Mouse (Mus musculus) spleen, adult 2 months (tissue): ENCODE data around the gene Chrnb1. TPM values are rescaled to one million over a fixed set of nuclear protein-coding genes. Genes with fewer than 3 reads are reported as not detected.

Experiments
- DNase-seq, 2 experiments: peaks; one replicate each; pipeline versions ENCODE4 v3.0.0 to v3.0.0-alpha.2; 2012 to 2021; ENCODE audit warnings: low spot score in 2 of 2, low read depth in 1 of 2
- H3K27ac ChIP-seq: fragments of 200-500 bp; 2 replicates; pipeline ENCODE4 v1.5.1; 2012; ENCODE audit warnings: low read length, inconsistent platforms; ENCODE audit not compliant: insufficient read depth
- H3K27me3 ChIP-seq: fragments of 200-500 bp; 2 replicates; pipeline ENCODE4 v1.6.1; 2012; ENCODE audit warnings: mild to moderate bottlenecking, moderate library complexity, low read length, inconsistent platforms; ENCODE audit not compliant: control insufficient read depth, insufficient read depth
- H3K36me3 ChIP-seq: fragments of 200-500 bp; 2 replicates; pipeline ENCODE4 v1.6.1; 2012; ENCODE audit warnings: mild to moderate bottlenecking, low read length, inconsistent platforms; ENCODE audit not compliant: control insufficient read depth, insufficient read depth
- H3K4me1 ChIP-seq: fragments of 200-500 bp; 2 replicates; pipeline ENCODE4 v1.6.1; 2011; ENCODE audit warnings: inconsistent platforms; ENCODE audit not compliant: control insufficient read depth, insufficient read depth, insufficient read length
- H3K4me3 ChIP-seq: fragments of 200-500 bp; 2 replicates; pipeline ENCODE4 v1.5.1; 2011; ENCODE audit warnings: mild to moderate bottlenecking, inconsistent platforms; ENCODE audit not compliant: insufficient read depth, insufficient read length; ENCODE audit errors: extremely low read depth
- CTCF ChIP-seq: fragments of 200-500 bp; IDR thresholded peaks from 2 replicates; pipeline ENCODE4 v1.5.1; 2011; ENCODE audit warnings: mild to moderate bottlenecking, inconsistent platforms; ENCODE audit not compliant: insufficient read depth, insufficient read length, insufficient replicate concordance; ENCODE audit errors: extremely low read depth
- POLR2A ChIP-seq: fragments of 200-500 bp; IDR thresholded peaks from 2 replicates; pipeline ENCODE4 v1.6.1; 2011; ENCODE audit warnings: low read depth, low read length, inconsistent platforms
- WGBS: fragments of 180-500 bp; shearing (Covaris S2); methylation state at CpG from one replicate; pipeline ENCODE4 v1.1.7; 2018; 5-methylcytosine and 5-hydroxymethylcytosine counted together
- polyA plus RNA-seq: library from polyadenylated mRNA; depleted of rRNA; stranded (reverse); fragments of >200 nt; gene quantifications from 2 replicates; pipeline ENCODE4 v1.2.3, GENCODE M21; 2012

Chrnb1 gene
- polyA plus RNA-seq, 1 experiment: 8.4 TPM

- H3K4me1 ChIP-seq: peaks cover 10% of the 10 kb centered on the region
- DNase-seq: no peak
- TF ChIP-seq CTCF (no peak), POLR2A (no peak)
- no peaks in the 10 kb centered on the region for H3K36me3 ChIP-seq
- no peak overlapping the region for H3K4me3 ChIP-seq
- 82% methylated on average over 9 of the region's 9 CpGs for WGBS
- peaks cover 13% of the 10 kb centered on the region for H3K27me3 ChIP-seq
- no peak overlapping the region for H3K27ac ChIP-seq
Observed at GRCm38 (mm10) chr11:69835326-69835965, 39.7 kb upstream of the Chrnb1 start.

- TF ChIP-seq CTCF (no peak), POLR2A (no peak)
- Histone ChIP-seq H3K27ac (no peak overlapping the region), H3K4me3 (peak overlapping the region; percentile 27; the same call in 1 of the 2 replicates), H3K27me3 (peaks cover 13% of the 10 kb centered on the region), H3K36me3 (no peaks in the 10 kb centered on the region), H3K4me1 (peaks cover 10% of the 10 kb centered on the region)
- DNase-seq: peak in 1 of 2 experiments; percentile 39
- WGBS: 9% methylated on average over 44 of the region's 48 CpGs
Observed at GRCm38 (mm10) chr11:69834001-69834549, 38.3 kb upstream of the Chrnb1 start.

GRCm38 (mm10) chr11:69833554-69833953, 37.8 kb upstream of the Chrnb1 start:
- 43% methylated on average over 8 of the region's 8 CpGs for WGBS
- DNase-seq: no peak
- Histone ChIP-seq H3K36me3 (no peaks in the 10 kb centered on the region), H3K4me1 (peaks cover 10% of the 10 kb centered on the region), H3K27me3 (peaks cover 13% of the 10 kb centered on the region), H3K27ac (no peak overlapping the region), H3K4me3 (peak overlapping the region; percentile 27; the same call in 1 of the 2 replicates)
- TF ChIP-seq POLR2A (no peak), CTCF (no peak)

- no peaks in the 10 kb centered on the region for H3K36me3 ChIP-seq
- no peak for DNase-seq
- no peak overlapping the region for H3K4me3 ChIP-seq
- H3K4me1 ChIP-seq: no peaks in the 10 kb centered on the region
- H3K27me3 ChIP-seq: no peaks in the 10 kb centered on the region
- H3K27ac ChIP-seq: no peak overlapping the region
- 88% methylated on average over 5 of the region's 5 CpGs for WGBS
- TF ChIP-seq POLR2A: no peak
- TF ChIP-seq CTCF: no peak
Observed at GRCm38 (mm10) chr11:69828832-69829231, 33.1 kb upstream of the Chrnb1 start.

- no peaks in the 10 kb centered on the region for H3K27me3 ChIP-seq
- no peak for TF ChIP-seq POLR2A
- TF ChIP-seq CTCF: no peak
- 90% methylated on average over 2 of the region's 2 CpGs for WGBS
Observed at GRCm38 (mm10) chr11:69823456-69823855, 27.7 kb upstream of the Chrnb1 start.

GRCm38 (mm10) chr11:69822080-69822479, 26.3 kb upstream of the Chrnb1 start, which contains the start of gene Spem1:
TSS of gene Spem1 (minus strand) at chr11:69822180.
- no peaks in the 10 kb centered on the region for H3K36me3 ChIP-seq
- H3K4me1 ChIP-seq: no peaks in the 10 kb centered on the region
- no peak for DNase-seq
- TF ChIP-seq POLR2A (no peak), CTCF (no peak)
- H3K27me3 ChIP-seq: no peaks in the 10 kb centered on the region
- H3K27ac ChIP-seq: no peak within 1 kb of the TSS
- no peak within 1 kb of the TSS for H3K4me3 ChIP-seq
- WGBS: 85% methylated on average over 3 of the region's 3 CpGs

More at GRCm38 (mm10) chr11:69823456-69823855, 27.7 kb upstream of the Chrnb1 start:
- Histone ChIP-seq H3K4me3 (no peak overlapping the region), H3K4me1 (no peaks in the 10 kb centered on the region), H3K27ac (no peak overlapping the region), H3K36me3 (no peaks in the 10 kb centered on the region)
- no peak for DNase-seq

- WGBS: 65% methylated on average over 8 of the region's 8 CpGs
- TF ChIP-seq POLR2A (no peak), CTCF (no peak)
- Histone ChIP-seq H3K27ac (no peak overlapping the region), H3K4me3 (no peak overlapping the region), H3K27me3 (no peaks in the 10 kb centered on the region), H3K4me1 (no peaks in the 10 kb centered on the region), H3K36me3 (no peaks in the 10 kb centered on the region)
- no peak for DNase-seq
Observed at GRCm38 (mm10) chr11:69818871-69819270, 23.1 kb upstream of the Chrnb1 start.
